Mouse (Mus musculus): ENCODE results near the gene Npas3.
A peak's percentile ranks its signal among the peaks of the same experiment; 100 is the strongest.

The Npas3 gene

GRCm38 (mm10) chr12:53407776-53408175, 159.3 kb downstream of the Npas3 start:
- no peak for DNase-seq (ENCODE audit: extremely low read depth, low read depth, low spot score)

DNA sequence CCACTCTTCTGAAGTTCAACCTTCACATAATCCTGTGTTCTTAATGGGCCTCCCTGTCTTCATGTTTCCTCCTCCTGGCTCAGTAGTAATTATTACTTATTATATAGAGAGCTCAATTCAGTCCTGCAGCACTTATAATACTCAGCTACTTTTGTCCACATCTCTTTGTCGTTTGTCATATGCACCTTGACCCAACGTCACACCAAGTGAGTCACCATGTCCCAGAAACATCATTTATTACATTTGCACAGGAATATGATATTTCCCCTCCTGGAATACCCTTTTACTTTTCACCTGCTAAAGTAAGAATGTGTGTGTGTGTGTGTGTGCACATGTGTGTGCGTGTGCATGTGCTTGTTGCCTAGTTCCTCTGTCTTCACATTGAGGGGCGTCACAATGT, 161.2 kb downstream of the Npas3 start:
- DNase-seq (ENCODE audit: extremely low read depth, low read depth, low spot score) = no peak

DNA sequence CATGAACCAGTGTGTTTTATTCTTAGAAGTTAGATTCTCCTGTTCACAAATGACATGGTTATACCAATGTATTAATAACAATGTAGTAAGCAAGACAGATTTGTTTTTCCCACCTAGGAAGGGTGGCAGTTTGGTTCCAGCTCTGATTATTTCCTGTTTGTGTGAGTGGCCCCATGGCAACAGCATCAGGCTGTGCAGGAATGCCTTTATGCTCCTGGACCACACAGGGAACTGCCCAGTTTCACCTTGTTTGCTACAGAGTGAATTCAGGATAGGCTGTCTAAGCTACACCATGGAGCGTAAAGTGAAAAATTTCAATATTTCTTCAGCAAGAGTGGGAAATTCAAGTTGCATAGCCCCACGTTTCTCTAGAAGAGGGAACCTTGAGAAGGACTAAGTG, 162.2 kb downstream of the Npas3 start:
- no peak for DNase-seq (ENCODE audit: extremely low read depth, low read depth, low spot score)

GRCm38 (mm10) chr12:53416096-53416495, 167.6 kb downstream of the Npas3 start:
- no peak for DNase-seq (ENCODE audit: extremely low read depth, low read depth, low spot score)

DNA sequence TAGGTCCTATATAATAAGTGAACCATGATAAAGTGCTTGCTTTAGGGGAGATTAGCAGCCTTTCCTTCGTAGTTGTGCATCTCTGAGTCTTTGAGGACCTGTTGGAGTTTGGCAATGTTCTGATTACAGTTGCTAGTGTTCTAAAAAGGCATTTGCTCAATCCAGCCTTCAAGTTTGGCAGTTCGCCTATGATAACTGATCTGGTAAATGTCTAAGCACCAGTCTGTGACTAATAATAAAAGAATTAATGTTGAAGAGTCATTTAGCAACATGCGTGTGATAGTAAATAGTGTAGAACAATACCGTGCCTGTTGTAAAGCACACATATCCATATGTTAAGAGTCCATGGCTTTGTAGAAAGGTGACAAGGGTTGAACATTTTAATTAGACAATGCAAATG, 173.2 kb downstream of the Npas3 start:
- peak; percentile 55 for DNase-seq (ENCODE audit: extremely low read depth, low read depth, low spot score)

DNA sequence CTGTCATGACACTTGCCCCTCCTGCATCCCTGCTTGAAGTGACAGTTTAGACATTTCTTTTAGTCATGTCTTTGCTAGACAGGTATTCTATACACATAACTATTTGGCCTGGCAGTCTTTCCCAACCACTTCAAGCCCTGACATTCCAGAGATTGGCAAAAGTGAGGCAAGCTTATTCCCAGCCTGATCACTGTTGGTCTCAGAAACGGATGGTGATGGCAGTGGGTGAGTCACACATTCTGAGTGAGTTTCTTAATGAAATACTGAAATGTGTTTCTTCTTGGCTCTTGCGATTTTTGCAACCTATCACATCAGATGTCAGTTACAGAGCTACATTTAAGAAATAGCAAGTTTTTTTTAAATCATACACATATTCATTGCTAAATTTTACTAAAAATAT, 175.2 kb downstream of the Npas3 start:
- no peak for DNase-seq (ENCODE audit: extremely low read depth, low read depth, low spot score)

GRCm38 (mm10) chr12:53426006-53426405, 177.5 kb downstream of the Npas3 start:
- no peak for DNase-seq (ENCODE audit: extremely low read depth, low read depth, low spot score)

DNA sequence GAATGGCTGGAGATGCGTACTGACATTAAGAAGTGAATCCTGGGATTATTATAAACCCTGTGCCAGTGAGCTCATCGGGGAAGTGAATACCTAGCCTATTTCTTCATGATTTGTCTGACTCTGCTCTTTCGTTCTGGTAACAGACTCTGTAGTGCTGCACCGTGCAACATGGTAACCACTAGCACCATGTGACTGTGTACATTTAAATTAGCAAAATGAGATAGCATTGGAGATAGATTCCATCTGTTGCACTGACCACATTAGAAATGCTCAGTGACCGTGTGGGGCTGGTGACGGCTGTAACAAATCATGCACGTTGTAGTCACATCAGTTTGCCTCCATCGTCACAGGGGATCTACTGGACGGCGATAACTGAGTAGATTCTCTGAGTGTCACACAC, 178.7 kb downstream of the Npas3 start:
- no peak for DNase-seq (ENCODE audit: extremely low read depth, low read depth, low spot score)

GRCm38 (mm10) chr12:53442029-53442428, 193.6 kb downstream of the Npas3 start:
- no peak for DNase-seq (ENCODE audit: extremely low read depth, low read depth, low spot score)

- DNase-seq (ENCODE audit: extremely low read depth, low read depth, low spot score) = no peak
These were observed 199.0 kb downstream of the Npas3 start for GRCm38 (mm10) chr12:53447469-53447868.

DNA sequence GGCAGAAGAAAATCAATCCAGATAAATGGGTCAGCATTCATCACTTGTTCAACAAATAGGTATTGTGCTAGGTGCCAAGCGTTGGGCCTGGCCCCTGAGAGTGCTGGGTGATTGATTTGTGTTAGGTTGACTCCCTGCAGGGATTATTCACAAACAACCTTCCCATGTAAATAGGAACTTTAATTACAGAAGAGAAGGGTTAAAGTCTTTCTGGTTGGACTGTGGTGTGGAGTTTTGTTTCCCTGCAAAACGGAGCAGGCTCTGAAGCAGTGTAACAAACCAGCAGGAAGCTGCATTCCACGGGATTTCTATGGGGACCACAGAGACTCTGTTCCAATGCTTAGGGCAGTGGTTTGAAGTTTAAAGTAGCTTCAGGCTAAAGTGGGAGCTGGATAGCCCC, 199.6 kb downstream of the Npas3 start:
- DNase-seq (ENCODE audit: extremely low read depth, low read depth, low spot score) = no peak

DNA sequence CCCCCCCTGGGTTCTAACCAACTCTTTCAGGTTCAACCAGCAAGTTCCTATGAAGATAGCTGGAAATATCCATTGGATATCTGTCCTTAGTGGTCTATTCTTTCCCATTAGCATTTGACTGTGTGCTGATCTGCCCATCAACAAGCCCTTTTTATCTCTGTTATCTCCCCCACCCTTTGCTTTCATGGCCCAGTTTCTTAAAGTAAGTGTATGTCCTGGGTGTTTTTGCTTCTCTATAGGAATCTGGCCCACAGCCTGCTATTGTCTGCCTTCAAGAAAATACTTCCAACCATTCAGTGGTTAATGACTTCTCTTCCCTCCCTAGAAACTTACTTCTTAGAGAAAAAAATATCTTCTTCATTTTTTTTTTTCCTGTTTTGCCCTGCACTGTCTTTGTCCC, 219.1 kb downstream of the Npas3 start:
- no peak for DNase-seq (ENCODE audit: extremely low read depth, low read depth, low spot score)

GRCm38 (mm10) chr12:53474486-53474885, 226.0 kb downstream of the Npas3 start:
- DNase-seq (ENCODE audit: extremely low read depth, low read depth, low spot score) = no peak

DNA sequence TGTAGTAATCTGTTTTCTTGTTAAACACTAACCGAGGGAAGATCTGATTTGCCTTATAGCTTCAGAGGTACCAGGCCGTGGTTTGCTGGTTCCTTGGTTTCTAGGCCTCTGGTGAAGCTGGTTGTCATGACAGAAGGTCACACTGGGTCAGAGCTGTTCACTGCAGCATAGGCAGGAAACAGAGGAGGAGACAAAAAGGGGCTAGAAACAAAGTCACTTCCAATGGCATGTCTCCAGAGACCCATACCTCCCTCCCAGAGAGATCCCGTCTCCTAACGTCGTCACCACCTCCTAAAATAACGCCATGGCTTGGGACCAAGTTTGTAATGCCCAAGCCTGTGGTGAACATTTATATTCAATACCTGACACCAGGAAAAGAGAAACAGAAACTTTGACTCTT, 236.4 kb downstream of the Npas3 start:
- DNase-seq (ENCODE audit: extremely low read depth, low read depth, low spot score) = no peak

DNA sequence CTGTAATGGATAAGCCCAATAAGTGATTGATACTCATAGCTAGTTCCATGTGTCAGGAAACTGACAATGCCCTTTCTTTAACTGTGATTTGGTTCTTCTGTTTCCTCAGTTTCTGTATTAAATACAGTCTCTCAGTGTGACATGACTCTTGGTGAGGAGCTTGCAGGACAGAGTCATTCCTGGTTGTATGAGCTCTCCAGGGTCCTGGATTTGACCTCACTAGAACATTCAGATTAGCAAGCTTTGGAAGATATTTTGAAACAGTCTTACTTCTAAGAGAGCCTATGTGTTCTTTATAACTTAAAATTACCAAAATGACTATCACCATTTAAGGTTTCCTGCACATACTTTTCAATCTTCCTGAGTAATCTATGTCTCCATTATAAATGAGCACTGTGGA, 247.9 kb downstream of the Npas3 start:
- DNase-seq (ENCODE audit: extremely low read depth, low read depth, low spot score) = no peak

DNA sequence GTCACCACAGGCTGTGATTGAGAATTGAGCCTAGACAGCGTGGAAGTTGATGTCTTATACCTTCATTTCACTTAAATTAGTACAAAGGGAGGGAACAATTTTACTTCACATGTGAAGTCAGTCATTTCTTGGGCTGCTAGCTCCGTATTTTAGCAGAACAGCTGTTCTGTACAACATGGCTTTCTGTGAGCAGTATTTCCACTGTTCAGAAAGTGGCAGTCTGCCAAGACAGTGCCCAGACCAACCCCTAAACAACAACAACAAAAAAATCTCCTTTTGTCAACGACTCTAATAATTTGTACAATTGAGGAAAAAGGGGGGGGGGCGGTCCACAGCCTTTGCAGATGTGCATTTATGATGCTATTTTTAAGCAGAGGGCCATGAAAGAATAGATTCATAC, 266.4 kb downstream of the Npas3 start:
- no peak for DNase-seq (ENCODE audit: extremely low read depth, low read depth, low spot score)

- no peak for DNase-seq (ENCODE audit: extremely low read depth, low read depth, low spot score)
These were observed 271.1 kb downstream of the Npas3 start for GRCm38 (mm10) chr12:53519556-53519955.

GRCm38 (mm10) chr12:53522631-53523030, 274.2 kb downstream of the Npas3 start:
- no peak for DNase-seq (ENCODE audit: extremely low read depth, low read depth, low spot score)

DNA sequence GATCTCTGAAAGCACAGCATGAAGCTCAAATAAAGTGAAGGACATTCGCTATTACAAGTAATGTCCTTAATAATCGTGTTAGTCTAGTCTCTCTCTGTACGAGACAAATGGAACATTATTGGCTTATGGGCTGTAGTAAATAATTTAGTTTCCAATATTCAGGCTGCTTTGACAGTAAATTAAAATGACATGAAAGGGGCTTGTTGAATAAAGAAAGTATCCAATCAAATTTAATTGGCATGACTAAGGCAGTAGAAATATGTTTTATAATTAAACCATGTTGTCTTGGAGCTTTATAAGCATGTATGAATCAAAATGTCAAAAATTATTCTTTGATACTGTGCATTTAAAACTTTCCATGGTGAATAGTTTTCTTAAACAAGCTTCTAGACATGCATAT, 278.6 kb downstream of the Npas3 start:
- no peak for DNase-seq (ENCODE audit: extremely low read depth, low read depth, low spot score)

GRCm38 (mm10) chr12:53529345-53529744, 280.9 kb downstream of the Npas3 start:
- DNase-seq (ENCODE audit: extremely low read depth, low read depth, low spot score) = no peak

DNA sequence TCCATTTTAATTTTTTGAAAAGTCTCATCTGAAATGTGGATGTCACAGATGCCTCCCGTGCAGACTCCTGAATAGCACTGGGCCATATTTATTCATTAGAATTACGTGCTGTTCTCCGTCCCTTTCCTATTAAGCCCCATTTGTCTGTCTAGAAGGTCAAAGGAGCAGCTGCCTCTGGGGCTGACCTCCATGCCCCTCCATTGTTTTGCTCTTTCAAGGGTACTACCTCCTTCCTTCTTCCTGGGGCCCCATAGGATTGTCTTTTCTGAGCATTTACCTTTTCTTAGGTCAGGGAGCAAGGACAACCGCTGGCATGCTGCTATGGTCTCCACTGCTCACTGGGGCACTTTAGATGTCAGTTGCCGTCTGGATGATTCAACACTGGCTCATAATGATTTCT, 288.3 kb downstream of the Npas3 start:
- DNase-seq (ENCODE audit: extremely low read depth, low read depth, low spot score) = no peak

- DNase-seq (ENCODE audit: extremely low read depth, low read depth, low spot score) = no peak
These were observed 307.9 kb downstream of the Npas3 start for GRCm38 (mm10) chr12:53556359-53556758.

GRCm38 (mm10) chr12:53558259-53558658, 309.8 kb downstream of the Npas3 start:
- no peak for DNase-seq (ENCODE audit: extremely low read depth, low read depth, low spot score)
